Mouse (Mus musculus) stomach, embryonic 15.5 days (tissue): ENCODE data around the gene Ptms. TPM values are rescaled to one million over a fixed set of nuclear protein-coding genes. Genes with fewer than 3 reads are reported as not detected.

Experiments
- ATAC-seq: fragments of 200-750 bp; cut with Nextera tagmentation; 2 replicates; pipeline ENCODE4 v1.8.0; 2017; ENCODE audit warnings: low read depth, moderate number of reproducible peaks, moderate TSS enrichment; ENCODE audit not compliant: insufficient read depth, low FRiP score
- H3K27ac ChIP-seq: fragments of 300-500 bp; sonication (generic); 2 replicates; pipeline ENCODE4 v1.5.1; 2015; ENCODE audit warnings: mild to moderate bottlenecking, inconsistent platforms
- H3K27me3 ChIP-seq: fragments of 300-500 bp; sonication (generic); replicated peaks from 2 replicates; pipeline ENCODE4 v1.6.1; 2015; ENCODE audit warnings: inconsistent platforms
- H3K36me3 ChIP-seq: fragments of 300-500 bp; sonication (generic); 2 replicates; pipeline ENCODE4 v1.6.1; 2015; ENCODE audit warnings: inconsistent platforms
- H3K4me1 ChIP-seq: fragments of 300-500 bp; sonication (generic); 2 replicates; pipeline ENCODE4 v1.6.1; 2015; ENCODE audit warnings: inconsistent platforms
- H3K4me2 ChIP-seq: fragments of 300-500 bp; sonication (generic); 2 replicates; pipeline ENCODE4 v1.6.1; 2015; ENCODE audit warnings: mild to moderate bottlenecking, inconsistent platforms
- H3K4me3 ChIP-seq: fragments of 300-500 bp; sonication (generic); replicated peaks from 2 replicates; pipeline ENCODE4 v1.5.1; 2015; ENCODE audit warnings: inconsistent platforms
- H3K9ac ChIP-seq: fragments of 300-500 bp; sonication (generic); 2 replicates; pipeline ENCODE4 v1.6.1; 2015; ENCODE audit warnings: inconsistent platforms
- H3K9me3 ChIP-seq: fragments of 300-500 bp; sonication (generic); 2 replicates; pipeline ENCODE4 v1.6.1; 2016; ENCODE audit warnings: inconsistent platforms
- WGBS: fragments of 180-500 bp; shearing (Covaris S2); methylation state at CpG from one replicate; pipeline ENCODE4 v1.1.7; 2015; 5-methylcytosine and 5-hydroxymethylcytosine counted together
- polyA plus RNA-seq: library from polyadenylated mRNA; unstranded; fragments of >200 nt; fragmentation: Nextera tagmentation; extraction: Ambion mirVana; gene quantifications from 2 replicates; pipeline ENCODE4 v1.2.1, GENCODE M21; 2015

Ptms gene
- polyA plus RNA-seq, 1 experiment from 2014 or later = 340 TPM

DNA sequence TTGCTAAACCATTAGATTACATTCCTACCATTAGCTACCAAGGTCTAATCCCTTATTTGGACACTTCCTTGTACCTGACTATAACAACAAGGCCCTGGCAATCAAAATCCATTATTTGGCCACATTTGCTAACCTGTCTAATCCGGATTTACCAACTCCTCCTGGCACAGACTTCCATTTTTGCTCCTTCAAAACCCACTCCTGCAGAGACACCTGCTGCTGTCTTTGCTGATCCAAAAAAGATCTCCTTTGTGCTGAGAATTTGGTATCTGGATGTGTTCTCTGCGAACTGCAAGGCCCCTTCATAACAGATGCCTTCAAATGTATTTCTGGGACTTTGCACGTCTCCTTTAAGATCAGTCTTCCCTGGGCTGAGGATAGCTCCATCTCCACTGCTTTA is 23.6 kb upstream of the Ptms start:
- Histone ChIP-seq H3K36me3 (peaks cover 4% of the 10 kb centered on the region; the same call in 1 of the 2 replicates), H3K4me3 (no peak overlapping the region), H3K9me3 (no peaks in the 10 kb centered on the region), H3K27ac (no peak overlapping the region), H3K4me1 (no peaks in the 10 kb centered on the region), H3K27me3 (no peaks in the 10 kb centered on the region), H3K9ac (no peak overlapping the region), H3K4me2 (no peak overlapping the region)
- no peak for ATAC-seq
- WGBS = 84% methylated on average over 3 of the region's 3 CpGs

DNA sequence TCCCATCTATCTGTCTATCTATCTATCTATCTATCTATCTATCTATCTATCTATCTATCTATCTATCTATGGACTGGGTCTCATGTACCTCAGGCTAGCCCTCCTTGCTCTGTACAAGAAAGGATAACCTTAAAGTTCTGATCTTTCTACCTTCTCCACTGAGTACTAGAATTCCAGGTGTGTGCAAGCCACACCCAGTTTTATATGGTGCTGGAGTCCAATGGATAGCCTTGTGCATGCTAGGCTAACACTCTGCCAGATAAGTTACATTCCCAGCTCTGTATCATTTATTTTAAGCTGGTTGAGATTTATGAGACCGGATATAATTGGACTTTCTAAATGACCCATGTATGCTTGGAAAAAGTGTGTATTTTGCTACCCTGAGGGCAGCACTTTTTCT is 21.8 kb upstream of the Ptms start:
- no peak overlapping the region for H3K27ac ChIP-seq
- no peak for ATAC-seq
- no peaks in the 10 kb centered on the region for H3K4me1 ChIP-seq
- peaks cover 12% of the 10 kb centered on the region; the same call in 1 of the 2 replicates for H3K36me3 ChIP-seq
- no peak overlapping the region for H3K4me3 ChIP-seq
- no peaks in the 10 kb centered on the region for H3K27me3 ChIP-seq
- no peak overlapping the region for H3K4me2 ChIP-seq
- H3K9me3 ChIP-seq = no peaks in the 10 kb centered on the region
- no peak overlapping the region for H3K9ac ChIP-seq
- WGBS = 78% methylated on average over 1 of the region's 1 CpGs

DNA sequence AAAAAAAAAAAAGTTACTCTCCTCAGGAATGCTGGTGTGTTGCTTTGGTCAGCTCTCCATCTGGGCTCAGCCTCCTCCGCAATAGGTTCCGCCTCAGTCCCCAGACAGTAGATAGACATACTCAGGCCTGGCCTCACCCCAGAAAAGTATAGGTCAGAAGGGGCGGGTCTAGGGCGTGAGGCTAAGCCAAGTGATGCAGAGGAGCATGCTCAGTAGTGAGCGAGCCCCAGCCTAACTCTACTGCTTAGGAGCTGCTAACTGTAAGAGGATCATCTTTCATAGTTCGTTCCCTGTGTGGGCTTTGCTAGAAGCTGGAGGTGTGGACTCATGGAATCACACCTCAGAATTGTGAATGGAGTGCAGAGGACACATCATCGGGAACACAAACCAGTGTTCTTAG is 18.7 kb upstream of the Ptms start:
- no peaks in the 10 kb centered on the region for H3K9me3 ChIP-seq
- no peak overlapping the region for H3K9ac ChIP-seq
- ATAC-seq = no peak
- H3K4me1 ChIP-seq = no peaks in the 10 kb centered on the region
- H3K36me3 ChIP-seq = peaks cover 38% of the 10 kb centered on the region
- H3K27me3 ChIP-seq = no peaks in the 10 kb centered on the region
- 89% methylated on average over 7 of the region's 7 CpGs for WGBS
- H3K4me2 ChIP-seq = no peak overlapping the region
- no peak overlapping the region for H3K4me3 ChIP-seq
- H3K27ac ChIP-seq = no peak overlapping the region

DNA sequence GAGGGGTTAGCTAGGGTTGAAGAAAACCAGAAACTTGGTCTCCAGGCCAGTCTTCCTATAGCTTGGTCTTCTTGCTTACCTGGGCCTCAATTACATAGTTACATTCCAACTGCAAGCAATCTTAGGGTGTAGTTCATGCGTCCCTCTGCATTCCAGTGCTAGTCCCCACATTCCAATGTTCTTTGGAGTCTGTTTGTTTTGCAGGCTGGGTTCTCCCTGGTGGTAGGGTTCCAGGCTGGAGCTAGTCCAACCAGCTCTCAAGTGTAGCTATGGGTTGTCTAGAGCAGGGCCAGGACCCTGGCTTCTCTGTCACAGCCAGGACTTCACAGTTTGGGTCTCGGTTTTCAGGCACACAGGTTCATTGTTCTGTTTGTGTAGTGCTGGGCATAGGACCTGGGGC is 17.6 kb upstream of the Ptms start:
- no peak for ATAC-seq
- H3K4me1 ChIP-seq = peaks cover 2% of the 10 kb centered on the region
- H3K4me2 ChIP-seq = no peak overlapping the region
- H3K27me3 ChIP-seq = no peaks in the 10 kb centered on the region
- WGBS = 70% methylated on average over 2 of the region's 2 CpGs
- H3K9ac ChIP-seq = no peak overlapping the region
- no peak overlapping the region for H3K4me3 ChIP-seq
- peaks cover 38% of the 10 kb centered on the region for H3K36me3 ChIP-seq
- H3K27ac ChIP-seq = no peak overlapping the region
- H3K9me3 ChIP-seq = no peaks in the 10 kb centered on the region

DNA sequence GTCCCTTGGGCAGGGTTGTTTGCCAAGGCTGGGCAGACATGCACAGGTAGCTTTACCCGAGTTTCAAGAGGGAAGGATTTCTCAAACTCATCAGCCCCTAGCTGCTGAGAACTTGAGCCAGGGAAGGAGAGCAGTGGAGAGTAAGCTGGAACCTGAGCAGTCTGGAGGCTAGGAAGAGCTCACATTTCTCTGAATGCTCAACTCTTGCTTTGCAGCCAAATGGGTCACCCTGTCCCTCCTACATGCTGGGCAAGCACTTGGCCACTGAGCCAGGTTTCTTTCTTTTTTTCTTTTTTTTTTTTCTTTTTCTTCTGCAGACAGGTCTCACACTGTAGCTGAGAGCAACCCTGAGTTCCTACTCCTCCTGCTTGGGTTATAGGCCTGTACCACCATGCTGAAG is 16.8 kb upstream of the Ptms start:
- peaks cover 8% of the 10 kb centered on the region for H3K4me1 ChIP-seq
- 84% methylated on average over 1 of the region's 1 CpGs for WGBS
- no peak overlapping the region for H3K4me2 ChIP-seq
- no peak for ATAC-seq
- no peak overlapping the region for H3K27ac ChIP-seq
- no peaks in the 10 kb centered on the region for H3K27me3 ChIP-seq
- no peak overlapping the region for H3K9ac ChIP-seq
- no peaks in the 10 kb centered on the region for H3K9me3 ChIP-seq
- no peak overlapping the region for H3K4me3 ChIP-seq
- H3K36me3 ChIP-seq = peaks cover 38% of the 10 kb centered on the region

DNA sequence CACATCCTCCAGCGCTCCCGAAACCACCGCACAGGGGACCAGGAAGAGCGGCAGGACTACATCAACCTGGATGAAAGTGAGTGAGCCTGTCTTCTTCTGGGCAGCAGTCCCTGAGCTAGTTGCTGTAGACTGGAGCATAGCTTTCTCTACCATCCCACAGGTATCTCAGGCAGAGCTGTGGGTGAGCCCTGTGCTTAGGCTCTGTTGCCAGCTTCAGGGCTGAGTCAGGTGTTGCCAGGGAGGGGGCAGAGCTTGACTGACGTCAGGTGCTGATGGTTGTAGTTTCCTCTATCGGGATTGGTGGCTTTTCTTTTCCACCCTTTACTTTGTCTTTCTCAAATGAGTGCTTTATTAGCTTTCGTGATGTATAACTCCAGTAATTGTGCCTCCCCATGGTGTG is 14.8 kb upstream of the Ptms start:
- Histone ChIP-seq H3K27ac (no peak overlapping the region), H3K4me2 (no peak overlapping the region), H3K27me3 (no peaks in the 10 kb centered on the region), H3K4me3 (no peak overlapping the region), H3K4me1 (peaks cover 15% of the 10 kb centered on the region), H3K9me3 (no peaks in the 10 kb centered on the region), H3K36me3 (peaks cover 38% of the 10 kb centered on the region), H3K9ac (no peak overlapping the region)
- ATAC-seq = no peak
- WGBS = 91% methylated on average over 7 of the region's 7 CpGs

DNA sequence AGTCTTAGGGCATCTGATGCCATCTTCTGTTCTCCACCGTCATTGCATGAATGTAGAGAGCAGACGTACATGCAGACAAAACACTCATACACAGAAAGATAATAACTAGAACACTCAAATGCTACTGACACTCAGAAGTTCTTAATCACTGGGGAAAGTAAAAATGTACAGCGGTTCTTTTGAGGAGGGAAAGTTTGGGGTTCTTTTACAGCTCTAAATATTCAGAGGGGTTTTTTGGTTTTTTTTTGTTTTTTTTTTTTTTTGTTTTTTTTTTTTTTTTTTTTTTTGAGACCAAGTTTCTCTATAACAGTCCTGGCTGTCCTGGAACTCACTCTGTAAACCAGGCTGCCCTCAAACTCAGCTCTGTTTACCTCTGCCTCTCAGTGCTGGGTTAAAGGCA is 13.2 kb upstream of the Ptms start:
- Histone ChIP-seq H3K4me1 (peaks cover 15% of the 10 kb centered on the region), H3K27me3 (no peaks in the 10 kb centered on the region), H3K9me3 (no peaks in the 10 kb centered on the region), H3K4me2 (peak overlapping the region; percentile 73; the same call in 1 of the 2 replicates), H3K9ac (no peak overlapping the region), H3K36me3 (peaks cover 34% of the 10 kb centered on the region), H3K27ac (no peak overlapping the region), H3K4me3 (no peak overlapping the region)
- WGBS = 88% methylated on average over 3 of the region's 3 CpGs
- no peak for ATAC-seq

DNA sequence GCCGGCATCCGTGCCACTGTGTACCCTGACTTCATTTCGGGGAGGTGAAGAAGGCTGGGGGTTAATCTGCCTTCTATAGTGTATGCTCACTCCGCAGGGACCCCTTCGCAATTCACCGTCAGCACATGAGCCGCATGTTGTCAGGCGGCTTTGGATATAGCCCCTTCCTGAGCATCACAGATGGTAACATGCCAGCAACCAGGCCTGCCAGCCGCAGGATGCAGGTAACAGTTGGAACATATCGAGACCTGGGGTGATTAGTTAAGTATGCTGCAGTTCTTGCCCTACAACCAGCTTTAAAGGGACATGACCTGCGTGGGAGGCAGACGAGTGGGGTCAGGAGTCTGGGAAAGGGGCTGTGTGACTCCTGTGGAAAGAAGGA is 12.4 kb upstream of the Ptms start:
- H3K9ac ChIP-seq = peak overlapping the region; percentile 93
- peak overlapping the region; percentile 94 for H3K27ac ChIP-seq
- peak overlapping the region; percentile 73 for H3K4me2 ChIP-seq
- peaks cover 15% of the 10 kb centered on the region for H3K4me1 ChIP-seq
- H3K27me3 ChIP-seq = no peaks in the 10 kb centered on the region
- 38% methylated on average over 12 of the region's 12 CpGs for WGBS
- peak overlapping the region; percentile 92 for H3K4me3 ChIP-seq
- peaks cover 29% of the 10 kb centered on the region for H3K36me3 ChIP-seq
- H3K9me3 ChIP-seq = no peaks in the 10 kb centered on the region
- ATAC-seq = no peak

DNA sequence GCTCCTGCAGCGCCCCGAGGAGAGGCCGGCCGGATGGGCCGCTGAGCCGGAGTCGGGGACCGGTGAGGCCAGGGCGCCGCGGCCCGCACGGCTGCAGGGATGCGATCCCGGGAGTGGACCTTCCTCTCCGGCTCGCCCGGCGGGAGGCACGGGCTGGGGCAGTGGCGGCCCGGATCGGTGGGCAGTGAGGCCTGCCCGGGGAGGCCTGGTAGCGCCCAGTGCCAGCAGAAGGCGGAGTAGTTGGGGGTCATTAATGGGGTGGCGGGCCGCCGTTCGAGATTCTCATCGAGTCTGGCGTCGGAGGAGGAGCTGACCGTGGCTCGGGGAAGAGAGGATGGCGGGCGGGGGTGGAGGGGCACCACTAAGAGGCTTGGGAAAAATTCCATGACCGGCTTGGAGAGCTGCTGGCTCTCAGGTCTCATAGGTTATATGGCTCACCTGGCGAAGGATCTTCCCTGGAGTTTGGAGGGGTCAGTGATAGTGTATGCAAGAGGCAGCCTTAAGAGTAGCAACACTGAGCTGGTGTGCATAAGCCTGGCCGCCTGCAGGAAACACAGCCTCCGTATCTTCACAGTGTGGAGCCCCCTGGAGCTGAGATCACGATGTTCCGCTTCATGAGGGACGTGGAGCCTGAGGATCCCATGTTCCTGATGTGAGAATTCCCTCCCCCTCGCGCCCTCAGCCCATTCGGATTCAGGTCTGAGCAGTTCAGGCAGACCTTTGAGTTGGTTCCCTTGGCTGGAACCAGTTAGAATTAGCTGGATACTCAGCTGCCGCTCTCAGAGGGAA is 11.8 kb upstream of the Ptms start:
- ATAC-seq = peak; percentile 27; the same call in 1 of the 2 replicates

DNA sequence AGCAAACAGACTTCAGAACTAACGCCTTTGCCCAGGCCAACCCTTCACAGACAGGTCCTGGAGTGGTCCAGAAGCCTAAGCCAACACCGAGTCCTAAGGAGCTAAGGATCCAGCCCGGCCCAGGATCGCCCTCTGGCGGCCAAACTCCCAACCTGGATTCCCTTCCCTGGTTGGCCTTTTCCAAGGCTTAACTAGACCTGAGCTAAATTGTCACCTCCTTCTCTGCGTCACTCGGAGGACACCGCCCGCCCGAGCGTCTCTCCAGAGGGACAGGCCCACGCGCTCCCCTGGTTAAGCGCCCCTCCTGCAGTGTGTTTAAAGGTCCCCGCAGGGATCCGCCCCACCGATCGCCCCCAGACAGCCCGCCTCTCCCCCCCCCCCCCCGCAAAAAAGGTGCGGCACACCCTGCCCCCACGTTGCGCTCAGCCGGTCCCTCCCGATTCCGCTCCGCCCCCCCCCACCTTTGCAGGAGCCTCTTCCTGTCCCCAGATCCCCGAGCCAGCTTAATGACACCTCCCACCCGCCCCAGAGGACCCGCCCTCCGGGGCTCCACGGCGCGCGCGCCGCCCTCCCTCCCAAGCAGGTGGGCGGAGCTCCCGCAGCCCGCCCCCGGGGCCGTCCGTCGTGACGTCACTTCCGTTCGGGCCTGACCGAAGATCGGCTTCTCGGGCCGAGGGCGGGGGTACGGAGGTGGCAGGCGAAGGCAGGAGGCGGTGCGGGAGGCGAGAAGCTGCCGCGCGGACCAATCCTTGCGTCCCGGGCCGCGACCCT is 11.0 kb upstream of the Ptms start, which contains the start of gene Mlf2:
TSS of gene Mlf2 (plus strand) at position 633 of the 771 bp plus-strand sequence.
- ATAC-seq = peak; percentile 94
- H3K4me2 ChIP-seq = peak within 1 kb of the TSS; percentile 73
- WGBS = under 1% methylated on average over 53 of the region's 64 CpGs

More for the DNA sequence above, 11.8 kb upstream of the Ptms start:
- H3K27me3 ChIP-seq = no peaks in the 10 kb centered on the region
- peak overlapping the region; percentile 94 for H3K27ac ChIP-seq
- peak overlapping the region; percentile 92 for H3K4me3 ChIP-seq
- H3K9me3 ChIP-seq = no peaks in the 10 kb centered on the region
- 1% methylated on average over 48 of the region's 48 CpGs for WGBS
- peaks cover 15% of the 10 kb centered on the region for H3K4me1 ChIP-seq
- peak overlapping the region; percentile 93 for H3K9ac ChIP-seq
- H3K36me3 ChIP-seq = peaks cover 26% of the 10 kb centered on the region
- peak overlapping the region; percentile 73 for H3K4me2 ChIP-seq

DNA sequence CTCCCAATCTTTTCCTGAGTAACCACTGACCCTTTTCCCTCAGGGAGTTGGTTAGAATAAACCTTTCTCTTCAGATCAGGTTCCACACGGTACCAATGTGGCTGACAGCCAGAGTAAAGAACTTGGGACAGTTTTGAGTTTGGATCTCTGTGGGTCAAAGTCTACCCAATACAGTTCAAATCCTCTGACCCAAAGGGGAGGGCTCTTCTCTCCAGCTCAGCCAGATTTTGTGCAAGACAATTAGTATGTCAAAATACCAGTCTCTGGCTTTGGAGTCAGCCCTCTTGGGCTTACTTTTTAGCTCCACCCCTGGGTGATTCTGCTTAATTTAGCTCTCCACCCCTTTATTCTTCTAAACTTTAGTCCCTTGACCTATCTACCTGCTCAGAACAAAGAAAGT is 10.3 kb upstream of the Ptms start:
- Histone ChIP-seq H3K9me3 (no peaks in the 10 kb centered on the region), H3K4me3 (peak overlapping the region; percentile 92), H3K27ac (peak overlapping the region; percentile 94), H3K27me3 (no peaks in the 10 kb centered on the region), H3K4me2 (peak overlapping the region; percentile 73), H3K36me3 (peaks cover 12% of the 10 kb centered on the region; the same call in 1 of the 2 replicates), H3K9ac (no peak overlapping the region), H3K4me1 (peaks cover 21% of the 10 kb centered on the region)
- ATAC-seq = no peak
- 19% methylated on average over 1 of the region's 1 CpGs for WGBS

More for the DNA sequence above, 11.0 kb upstream of the Ptms start, which contains the start of gene Mlf2:
- Histone ChIP-seq H3K4me1 (peaks cover 18% of the 10 kb centered on the region), H3K9me3 (no peaks in the 10 kb centered on the region), H3K4me3 (peak within 1 kb of the TSS; percentile 92), H3K36me3 (peaks cover 18% of the 10 kb centered on the region; the same call in 1 of the 2 replicates), H3K27ac (peak within 1 kb of the TSS; percentile 94), H3K9ac (peak within 1 kb of the TSS; percentile 93), H3K27me3 (no peaks in the 10 kb centered on the region)

DNA sequence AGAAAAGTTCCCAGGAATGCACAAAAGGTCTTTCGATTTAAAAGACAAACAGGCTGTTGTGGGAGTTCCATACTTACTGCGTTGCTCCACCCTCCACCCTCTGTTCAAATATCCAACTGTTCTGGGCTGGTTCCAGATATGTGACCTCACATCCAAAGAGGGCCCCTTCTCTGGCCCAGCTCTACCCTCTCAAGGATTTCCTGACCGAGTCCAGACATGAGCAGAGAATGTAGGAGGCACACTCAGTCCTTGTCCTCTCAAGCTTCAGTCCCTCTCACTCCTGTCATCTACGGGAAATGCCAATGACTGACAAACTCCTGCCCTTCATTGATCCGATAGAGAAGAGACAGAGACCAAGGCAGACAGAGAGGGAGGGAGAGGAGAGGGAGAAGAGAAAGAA is 6.0 kb upstream of the Ptms start:
- Histone ChIP-seq H3K4me2 (peak overlapping the region; percentile 48), H3K36me3 (no peaks in the 10 kb centered on the region), H3K9ac (no peak overlapping the region), H3K27ac (peak overlapping the region; percentile 84), H3K4me3 (peak overlapping the region; percentile 24), H3K9me3 (no peaks in the 10 kb centered on the region), H3K4me1 (peaks cover 27% of the 10 kb centered on the region), H3K27me3 (no peaks in the 10 kb centered on the region)
- 15% methylated on average over 5 of the region's 5 CpGs for WGBS
- peak; percentile 52 for ATAC-seq
